In the genomic region with DNA sequence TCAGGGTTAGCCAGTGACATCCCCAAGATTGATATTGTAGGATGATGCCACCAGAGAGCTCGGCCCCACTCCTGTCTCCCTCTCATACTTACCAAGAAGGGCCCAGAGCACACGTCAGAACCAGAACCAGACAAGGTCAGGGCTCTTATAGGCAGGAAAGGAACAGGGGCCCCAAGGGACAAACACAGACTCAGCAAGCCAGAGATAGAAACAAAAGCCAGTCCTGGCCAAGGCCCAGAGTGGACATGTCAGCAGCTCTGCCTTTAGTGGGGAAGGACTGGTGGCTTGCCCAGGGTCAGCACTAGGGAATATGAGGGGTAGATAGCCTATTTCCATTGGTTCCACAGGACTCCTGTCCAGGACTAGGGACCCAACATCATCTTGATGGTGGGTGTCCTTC, we compare ENCODE assay signal across 13 mouse cellular contexts. TPM values are rescaled to one million over a fixed set of nuclear protein-coding genes. Genes with fewer than 3 reads are reported as not detected.
DNase-seq lines count a peak whose midpoint lies in the region; ATAC-seq lines count a peak whose summit lies in the region.
"Had no signal": no experiment of that assay in that cellular context is flagged by ENCODE, and none has a peak within 500 bp of the region (broad histone marks: within the 10 kb centered on the region; RNA-seq: fewer than 3 reads in every experiment).

A gene (minus strand): TSS at position 119 of the 400 bp plus-strand sequence.

- DNase-seq in layer of hippocampus, adult 9-11 months = peak; percentile 69
- DNase-seq in layer of hippocampus, postnatal 36 days = no peak
- DNase-seq in adrenal gland, postnatal 14 days = peak; percentile 76
- DNase-seq in heart, adult 9 months (ENCODE audit: low spot score in 2 of 2) = peak; percentile 65 to 68
- DNase-seq: cerebellum, adult 8-10 months; lung, embryonic 14.5 days; right cerebral cortex, adult 18-20 months; thymus, postnatal 4 days had no signal

- H3K4me3 ChIP-seq in liver, embryonic 15.5 days (replicated peaks) = no peak within 1 kb of the TSS
- no peak within 1 kb of the TSS for H3K4me3 ChIP-seq in hindbrain, embryonic 16.5 days (ENCODE audit: low read length)
- H3K4me3 ChIP-seq: midbrain, embryonic 15.5 days had no signal

- ATAC-seq in liver, embryonic 15.5 days (ENCODE audit: insufficient read depth) = no peak
- ATAC-seq in cerebellum, adult (ENCODE audit: insufficient number of reproducible peaks, low FRiP score, low TSS enrichment) = no peak
- no peak for ATAC-seq in hindbrain, embryonic 16.5 days
- ATAC-seq: midbrain, embryonic 15.5 days had no signal

- H3K27me3 ChIP-seq in liver, embryonic 15.5 days = no peaks in the 10 kb centered on the region
- no peaks in the 10 kb centered on the region for H3K27me3 ChIP-seq in hindbrain, embryonic 16.5 days (replicated peaks; ENCODE audit: control insufficient read depth, insufficient read depth, low read length)
- H3K27me3 ChIP-seq: midbrain, embryonic 15.5 days had no signal

- peak within 1 kb of the TSS; percentile 74 for H3K27ac ChIP-seq in liver, embryonic 15.5 days (replicated peaks)
- H3K27ac ChIP-seq in hindbrain, embryonic 16.5 days (ENCODE audit: low read depth, low read length) = no peak within 1 kb of the TSS
- H3K27ac ChIP-seq: midbrain, embryonic 15.5 days had no signal

- no peaks in the 10 kb centered on the region for H3K36me3 ChIP-seq in liver, embryonic 15.5 days (replicated peaks)
- H3K36me3 ChIP-seq in hindbrain, embryonic 16.5 days (ENCODE audit: control insufficient read depth, insufficient read depth, low read length) = no peaks in the 10 kb centered on the region
- H3K36me3 ChIP-seq: midbrain, embryonic 15.5 days had no signal

- 52% methylated on average over 2 of the region's 2 CpGs for WGBS in liver, embryonic 15.5 days (ENCODE audit: insufficient replicate concordance)
- 73% methylated on average over 2 of the region's 2 CpGs for WGBS in hindbrain, embryonic 16.5 days

- peaks cover 36% of the 10 kb centered on the region for H3K4me1 ChIP-seq in liver, embryonic 15.5 days (replicated peaks)
- peaks cover 7% of the 10 kb centered on the region; the same call in 1 of the 2 replicates for H3K4me1 ChIP-seq in hindbrain, embryonic 16.5 days (ENCODE audit: control insufficient read depth, insufficient read depth, low read depth, low read length)

- peak within 1 kb of the TSS; percentile 44; the same call in 1 of the 2 replicates for H3K4me2 ChIP-seq in liver, embryonic 15.5 days
- no peak within 1 kb of the TSS for H3K4me2 ChIP-seq in hindbrain, embryonic 16.5 days (ENCODE audit: low read length)
- H3K4me2 ChIP-seq: lung, embryonic 14.5 days; midbrain, embryonic 15.5 days had no signal

- H3K9ac ChIP-seq in liver, embryonic 15.5 days = no peak within 1 kb of the TSS
- no peak within 1 kb of the TSS for H3K9ac ChIP-seq in hindbrain, embryonic 16.5 days (ENCODE audit: low read depth, low read length)
- H3K9ac ChIP-seq: lung, embryonic 14.5 days; midbrain, embryonic 15.5 days had no signal

- no peaks in the 10 kb centered on the region for H3K9me3 ChIP-seq in liver, embryonic 15.5 days (replicated peaks)
- H3K9me3 ChIP-seq in hindbrain, embryonic 16.5 days (ENCODE audit: control insufficient read depth, low read length) = no peaks in the 10 kb centered on the region
- H3K9me3 ChIP-seq: midbrain, embryonic 15.5 days had no signal

RNA-seq across cellular contexts. Expression of the gene that starts here (rescaled TPM):
- total RNA-seq in layer of hippocampus, postnatal 36 days (2021) = under 1 TPM in 1 of 2 experiments, not detected in 1; 0.97 TPM
- 16.2 and 28.2 TPM in 2 replicates for total RNA-seq in adrenal gland, postnatal 14 days (2021)
- 0.70 and 0.85 TPM in 2 replicates for polyA plus RNA-seq in liver, embryonic 15.5 days (2015; fragmentation: Nextera tagmentation; extraction: Ambion mirVana)
- 1.2 and 1.3 TPM in 2 replicates for polyA plus RNA-seq in hindbrain, embryonic 16.5 days (2015; fragmentation: Nextera tagmentation; extraction: Ambion mirVana)
- total RNA-seq: hematopoietic stem cell, adult 5-6 weeks had no signal

Comparison
In these comparisons a context has a peak if more than half of its experiments do, and no peak if none do; other contexts are left out.
1. DNase-seq: peak in layer of hippocampus, adult 9-11 months (single experiment), adrenal gland, postnatal 14 days (single experiment) and heart, adult 9 months (2 of 2); none in layer of hippocampus, postnatal 36 days (0 of 2).